Mouse (Mus musculus): ENCODE data around the gene 6030445D17Rik.

DNA sequence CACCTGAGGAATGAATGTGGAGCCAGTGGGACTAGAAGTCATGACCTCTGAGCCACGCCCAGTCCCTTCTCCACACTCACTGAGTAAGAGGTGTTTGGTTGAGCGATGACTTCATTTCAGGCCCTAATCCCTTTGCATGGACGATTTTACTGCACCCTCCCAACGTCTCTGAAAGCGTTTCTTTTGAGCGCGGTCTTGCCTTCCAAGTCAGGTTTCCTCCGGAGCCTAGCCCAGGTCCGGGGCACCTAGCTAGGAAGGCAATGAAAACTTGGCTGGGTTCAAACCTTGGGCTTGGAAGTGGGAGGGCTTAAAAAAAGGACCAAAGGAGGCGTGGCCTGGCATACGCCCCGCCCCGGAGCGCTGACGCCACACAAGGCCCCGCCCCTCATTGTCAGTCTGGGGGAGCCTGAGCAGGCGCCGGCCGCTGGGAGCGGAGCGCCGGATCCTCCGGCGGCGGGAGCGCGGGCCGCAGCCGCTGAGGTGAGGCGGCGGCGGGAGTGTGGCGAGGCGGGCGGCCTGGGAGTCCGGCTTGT is 7.4 kb downstream of the 6030445D17Rik start, which contains the start of gene Luzp1:
- TF ChIP-seq POLR2A (IDR thresholded peaks at IDR 0.05; ENCODE audit: low read depth, low read length), result peak; percentile 67
- no peak for TF ChIP-seq CTCF (conservative IDR thresholded peaks at IDR 0.05; ENCODE audit: insufficient read depth, insufficient read length, low read depth, low read length)
